Mouse (Mus musculus) cerebellum, postnatal 4 days (tissue): Measurements from ENCODE around the gene Syt1.

Source experiments
- DNase-seq, 2 experiments: peaks; one replicate each; pipeline ENCODE4 v3.0.0; 2022; ENCODE audit warnings: low spot score in 2 of 2, mixed read lengths in 1 of 2

Gene Syt1

GRCm38 (mm10) chr10:108519156-108519555 lies 491.6 kb downstream of the Syt1 start:
- no peak for DNase-seq

GRCm38 (mm10) chr10:108517076-108517475 lies 493.7 kb downstream of the Syt1 start:
- no peak for DNase-seq

GRCm38 (mm10) chr10:108514671-108515070 lies 496.1 kb downstream of the Syt1 start:
- no peak for DNase-seq

- no peak for DNase-seq
Observed at GRCm38 (mm10) chr10:108509579-108509978, 501.2 kb downstream of the Syt1 start.

- no peak for DNase-seq
Observed at GRCm38 (mm10) chr10:108506917-108507316, 503.9 kb downstream of the Syt1 start.

GRCm38 (mm10) chr10:108504925-108505324 lies 505.9 kb downstream of the Syt1 start:
- DNase-seq, result no peak

GRCm38 (mm10) chr10:108504128-108504870 lies 506.5 kb downstream of the Syt1 start:
- no peak for DNase-seq

GRCm38 (mm10) chr10:108490231-108490630 lies 520.6 kb downstream of the Syt1 start:
- no peak for DNase-seq

- no peak for DNase-seq
Observed at GRCm38 (mm10) chr10:108483991-108484390, 526.8 kb downstream of the Syt1 start.

GRCm38 (mm10) chr10:108480146-108480850 lies 530.5 kb downstream of the Syt1 start:
- no peak for DNase-seq

GRCm38 (mm10) chr10:108470319-108470955 lies 540.3 kb downstream of the Syt1 start:
- DNase-seq, result no peak

- no peak for DNase-seq
Observed at GRCm38 (mm10) chr10:108466539-108466938, 544.2 kb downstream of the Syt1 start.

- no peak for DNase-seq
Observed at GRCm38 (mm10) chr10:108461862-108462261, 548.9 kb downstream of the Syt1 start.

- DNase-seq, result no peak
Observed at GRCm38 (mm10) chr10:108457054-108457453, 553.7 kb downstream of the Syt1 start.

GRCm38 (mm10) chr10:108455883-108456282 lies 554.9 kb downstream of the Syt1 start:
- no peak for DNase-seq

GRCm38 (mm10) chr10:108455204-108455603 lies 555.6 kb downstream of the Syt1 start:
- DNase-seq, result no peak

- DNase-seq, result no peak
Observed at GRCm38 (mm10) chr10:108454691-108455117, 556.1 kb downstream of the Syt1 start.

- DNase-seq, result no peak
Observed at GRCm38 (mm10) chr10:108453561-108453960, 557.2 kb downstream of the Syt1 start.

GRCm38 (mm10) chr10:108452421-108452820 lies 558.4 kb downstream of the Syt1 start:
- DNase-seq, result no peak

- no peak for DNase-seq
Observed at GRCm38 (mm10) chr10:108451516-108451915, 559.3 kb downstream of the Syt1 start.

GRCm38 (mm10) chr10:108450401-108450800 lies 560.4 kb downstream of the Syt1 start:
- no peak for DNase-seq

GRCm38 (mm10) chr10:108448421-108448820 lies 562.4 kb downstream of the Syt1 start:
- DNase-seq, result no peak
